Mouse (Mus musculus) heart, embryonic 10.5 days (tissue): Measurements from ENCODE around the gene E030025P04Rik. TPM values are rescaled to one million over a fixed set of nuclear protein-coding genes. Genes with fewer than 3 reads are reported as not detected.

Experiments used
- polyA plus RNA-seq: library from polyadenylated mRNA; unstranded; fragments of >200 nt; fragmentation: Nextera tagmentation; extraction: Ambion mirVana; gene quantifications from 2 replicates; pipeline ENCODE4 v1.2.1, GENCODE M21; 2016

The E030025P04Rik gene
- polyA plus RNA-seq, 1 experiment from 2014 or later = not detected

Other genes with a start within 250 kb of the E030025P04Rik start
- gene Axin2, start 224.0 kb downstream of the E030025P04Rik start, polyA plus RNA-seq = 2.2 and 5.1 TPM in 2 replicates
- gene Rgs9, start 153.8 kb upstream of the E030025P04Rik start, polyA plus RNA-seq = 0.75 and 1.0 TPM in 2 replicates
- 20.5 and 23.4 TPM in 2 replicates for gene Gna13, start 218.5 kb upstream of the E030025P04Rik start, polyA plus RNA-seq